Mouse (Mus musculus): ENCODE results near the gene Gm45337.
"Not testable (repeated sequence)": the region's sequence is repeated elsewhere in the genome, so short reads cannot be mapped to it uniquely, and the experiment has no call there.

Gm45337 gene

DNA sequence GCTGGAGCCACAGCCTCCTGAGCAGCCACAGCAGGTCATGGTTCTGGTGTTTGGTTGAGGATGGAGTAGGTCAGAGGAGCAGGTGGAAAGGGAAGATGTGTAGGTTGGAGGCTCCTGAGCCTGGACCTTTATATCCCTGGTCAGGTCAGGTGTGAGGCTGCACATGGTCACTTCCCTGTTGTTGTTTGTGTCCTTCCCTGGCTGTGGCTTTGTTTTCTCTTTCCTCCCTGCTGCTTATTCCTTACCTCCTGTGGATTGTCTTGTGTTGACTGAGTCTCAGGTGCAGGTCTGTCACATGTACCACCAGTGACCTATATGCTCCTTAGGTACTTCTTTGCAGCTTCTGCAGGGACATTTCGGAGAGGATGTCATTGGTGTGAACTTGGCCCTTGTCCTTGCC is at the start of gene Gm45337:
Gene Gm45337, minus strand, starts transcription at position 101 of the 400 bp plus-strand sequence.
- DNase-seq, result no peak

DNA sequence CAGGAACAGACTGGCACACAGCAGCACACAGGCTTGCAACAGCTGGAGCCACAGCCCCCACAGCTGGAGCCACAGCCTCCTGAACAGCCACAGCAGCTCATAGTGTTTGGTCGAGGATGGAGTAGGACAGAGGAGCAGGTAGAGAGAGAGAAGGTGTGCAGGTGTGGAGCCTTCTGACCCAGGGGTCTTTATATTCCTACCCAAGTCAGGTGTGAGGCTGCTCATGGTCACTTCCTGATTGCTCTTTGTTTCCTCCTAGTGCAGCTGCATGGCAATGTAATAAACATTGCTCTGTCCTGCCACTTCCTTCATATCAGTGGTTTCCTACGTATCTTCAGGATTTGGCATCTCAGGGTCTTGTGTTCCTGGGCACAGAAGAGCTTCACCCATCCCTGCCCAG is 45.9 kb upstream of the Gm45337 start, which contains the start of gene Gm10153:
Gene Gm10153, minus strand, starts transcription at position 101 of the 400 bp plus-strand sequence.
- no peak for DNase-seq

DNA sequence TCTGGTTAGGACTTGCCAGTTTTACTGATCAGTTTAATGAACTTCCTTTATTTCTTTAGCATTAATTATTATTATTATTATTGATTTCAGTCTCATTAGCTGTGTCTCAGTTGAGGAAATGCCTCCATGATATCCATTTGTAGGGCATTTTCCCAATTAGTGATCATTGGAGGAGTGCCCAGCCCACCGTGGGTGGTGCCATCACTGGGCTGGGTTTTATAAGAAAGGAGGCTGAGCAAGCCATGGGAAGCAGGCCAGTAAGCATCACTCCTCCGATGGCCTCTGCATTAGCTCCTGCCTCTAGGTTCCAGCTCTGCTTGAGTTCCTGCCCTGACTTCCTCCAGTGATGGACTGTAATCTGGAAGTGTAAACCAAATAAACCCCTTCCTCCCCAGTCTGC is 43.7 kb upstream of the Gm45337 start:
- DNase-seq, result no peak

- no peak for DNase-seq
These were observed 36.6 kb upstream of the Gm45337 start for GRCm38 (mm10) chr7:142181021-142181420.

DNA sequence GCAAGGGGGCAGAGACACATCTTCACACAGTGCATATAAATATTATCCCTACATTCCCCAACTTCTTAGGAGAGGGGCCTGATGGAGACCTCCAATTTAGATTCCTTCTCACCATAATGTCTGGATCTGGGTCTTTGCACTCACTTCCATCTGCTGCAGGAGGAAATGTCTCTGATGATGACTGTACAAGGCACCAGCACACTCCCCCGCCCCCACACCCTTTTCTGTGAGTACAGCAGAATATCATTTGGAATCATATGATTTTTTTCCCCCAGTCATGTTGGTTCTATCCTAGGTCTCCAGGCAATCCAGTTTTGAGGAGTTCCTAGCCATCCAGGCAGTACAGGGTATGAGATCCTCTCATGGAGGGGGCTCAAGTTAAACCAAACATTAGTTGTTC is 34.3 kb upstream of the Gm45337 start:
- DNase-seq, result no peak

- DNase-seq, result not testable (repeated sequence)
These were observed 31.5 kb upstream of the Gm45337 start, which contains the start of gene Krtap5-2 for GRCm38 (mm10) chr7:142175905-142176304. TSS of gene Krtap5-2 (minus strand) at chr7:142176005.

DNA sequence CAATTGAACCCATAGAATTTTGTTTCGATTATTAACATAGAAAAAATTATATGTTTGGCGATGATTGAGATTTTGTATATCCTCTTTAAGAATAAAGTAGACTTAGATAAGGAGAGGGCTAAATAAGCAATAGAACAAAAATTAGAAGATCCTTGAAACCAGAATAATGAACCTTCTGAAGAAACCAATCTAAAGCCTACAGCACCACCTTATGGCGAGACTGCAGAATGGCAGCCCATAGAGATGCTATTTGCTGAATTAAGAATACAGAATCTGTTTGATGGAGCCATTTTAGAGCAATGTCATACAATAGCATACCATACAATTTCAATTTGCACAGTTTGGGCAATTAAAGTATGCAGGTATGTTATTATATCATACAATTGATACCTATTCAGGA is 25.4 kb upstream of the Gm45337 start:
- no peak for DNase-seq

GRCm38 (mm10) chr7:142165639-142166038 is 21.2 kb upstream of the Gm45337 start, which contains the start of gene Gm4553:
TSS of gene Gm4553 (minus strand) at chr7:142165739.
- DNase-seq, result not testable (repeated sequence)

DNA sequence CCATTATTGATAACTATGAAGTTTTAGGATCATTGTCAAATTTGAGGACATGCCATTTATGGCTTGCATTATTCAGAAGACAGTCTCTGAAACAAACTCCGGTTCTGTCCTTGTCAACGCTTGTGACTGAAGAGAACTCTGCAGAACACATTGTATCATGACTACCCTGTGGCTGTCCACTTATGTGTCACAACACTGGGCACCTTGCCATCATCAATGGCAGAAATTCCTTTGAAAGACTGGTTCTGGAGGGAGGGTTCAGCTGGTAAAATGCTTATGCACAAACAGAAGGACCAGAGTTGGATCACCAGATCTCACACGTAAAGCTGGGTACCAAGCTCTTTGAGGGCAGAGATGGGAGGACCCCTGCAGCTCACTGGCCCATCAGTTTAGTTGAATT is 15.0 kb upstream of the Gm45337 start:
- DNase-seq, result no peak

- not testable (repeated sequence) for DNase-seq
These were observed 12.6 kb upstream of the Gm45337 start, which contains the start of gene Gm29735 for GRCm38 (mm10) chr7:142157013-142157412. TSS of gene Gm29735 (minus strand) at chr7:142157113.

GRCm38 (mm10) chr7:142155308-142155707 is 10.9 kb upstream of the Gm45337 start:
- DNase-seq, result no peak

- DNase-seq, result peak; percentile 4
These were observed 7.8 kb upstream of the Gm45337 start for GRCm38 (mm10) chr7:142152191-142152590.

- no peak for DNase-seq
These were observed 4.2 kb upstream of the Gm45337 start for GRCm38 (mm10) chr7:142148633-142149032.

- DNase-seq, result no peak
These were observed 1.6 kb upstream of the Gm45337 start for GRCm38 (mm10) chr7:142146033-142146432.

GRCm38 (mm10) chr7:142145413-142145940 is 1.1 kb upstream of the Gm45337 start:
- no peak for DNase-seq

GRCm38 (mm10) chr7:142143506-142144010 is 849 bp downstream of the Gm45337 start:
- not testable (repeated sequence) for DNase-seq

DNA sequence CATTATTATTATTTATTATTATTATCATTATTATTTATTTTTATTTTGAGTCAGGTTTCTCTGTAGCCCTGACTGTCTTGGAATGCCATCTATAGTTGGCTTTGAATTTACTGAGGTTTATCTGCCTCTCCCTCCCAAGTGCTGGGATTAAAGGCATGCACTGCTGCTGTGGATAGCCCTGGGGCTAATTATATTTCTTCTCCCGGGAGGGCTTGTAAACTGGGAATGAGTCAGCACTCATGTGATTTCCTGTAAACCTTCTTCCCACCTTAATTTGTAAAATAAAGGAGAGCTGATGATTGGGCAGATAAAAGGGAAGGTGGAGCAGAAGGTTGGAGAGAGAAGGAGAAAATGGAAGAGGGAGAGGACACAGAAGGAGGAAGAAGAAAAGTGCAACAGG is 3.7 kb downstream of the Gm45337 start:
- no peak for DNase-seq

- not testable (repeated sequence) for DNase-seq
These were observed 8.5 kb downstream of the Gm45337 start, which contains the start of gene Gm39115 for GRCm38 (mm10) chr7:142135934-142136333. TSS of gene Gm39115 (minus strand) at chr7:142136034.

GRCm38 (mm10) chr7:142134206-142134995 is 10.0 kb downstream of the Gm45337 start:
- no peak for DNase-seq

DNA sequence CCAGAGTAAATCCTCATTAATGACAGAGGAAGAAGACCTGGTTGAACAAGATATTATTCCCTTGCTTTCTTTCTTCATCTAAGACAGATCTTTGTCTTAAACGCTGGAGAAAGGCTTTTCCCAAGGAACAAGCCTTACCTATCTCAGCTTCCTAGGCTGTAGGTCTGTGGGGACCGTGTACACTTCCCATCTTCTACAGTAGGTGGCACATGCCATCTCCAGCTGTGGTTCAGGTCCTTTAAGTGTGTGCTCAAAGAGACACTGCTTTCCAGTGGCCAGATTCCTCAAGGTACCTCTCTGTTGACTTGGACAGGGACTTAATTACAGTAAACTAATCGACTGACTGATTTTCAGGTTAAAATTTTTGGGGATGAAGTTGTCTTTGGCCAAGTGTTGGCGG is 15.6 kb downstream of the Gm45337 start:
- DNase-seq, result no peak

GRCm38 (mm10) chr7:142120629-142121028 is 23.8 kb downstream of the Gm45337 start, which contains the start of gene Gm45618:
TSS of gene Gm45618 (minus strand) at chr7:142120729.
- DNase-seq, result not testable (repeated sequence)

DNA sequence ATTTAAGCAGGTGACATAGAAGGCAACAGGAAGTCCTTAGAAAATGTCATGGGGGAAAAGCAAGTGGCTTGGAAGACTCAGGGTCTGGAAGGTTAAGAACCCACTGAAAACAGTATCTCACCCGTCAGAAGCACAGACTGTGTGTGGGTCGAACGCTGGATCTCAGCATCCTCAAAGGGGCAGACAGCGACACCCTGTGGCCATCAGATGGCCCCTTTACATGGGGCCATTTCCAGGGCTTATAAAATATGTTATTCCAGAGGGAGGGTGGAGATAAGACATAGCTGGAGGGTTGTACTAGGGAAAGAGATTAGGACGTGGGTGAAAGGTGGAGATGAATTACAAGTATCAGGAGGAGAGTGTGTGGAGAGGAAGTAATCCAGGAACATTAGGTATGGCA is 24.8 kb downstream of the Gm45337 start:
- DNase-seq, result no peak

DNA sequence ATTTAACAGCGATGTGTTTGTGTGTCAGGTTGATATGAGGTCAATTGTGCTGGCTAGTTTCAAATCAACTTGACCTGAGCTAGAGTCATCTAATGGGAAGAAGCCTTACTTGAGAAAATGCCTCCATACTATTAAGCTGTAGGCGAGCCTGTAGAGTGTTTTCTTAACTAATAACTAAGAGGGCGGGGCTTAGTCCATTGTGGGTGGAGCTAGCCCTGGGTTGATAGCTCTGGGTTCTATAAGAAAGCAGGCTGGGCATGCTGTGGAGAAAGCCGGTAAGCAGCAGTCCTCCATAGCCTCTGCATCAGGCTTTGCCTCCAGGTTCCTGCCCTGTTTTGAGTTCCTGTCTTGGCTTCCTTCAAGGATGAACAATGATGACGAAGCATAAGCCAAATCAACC is 39.7 kb downstream of the Gm45337 start:
- DNase-seq, result no peak

- DNase-seq, result peak; percentile 84
These were observed 46.6 kb downstream of the Gm45337 start for GRCm38 (mm10) chr7:142097776-142098175.
